Mouse (Mus musculus): ENCODE measurements around the gene Plxna1.

Plxna1 gene

GRCm38 (mm10) chr6:89362281-89363106 lies at the start of gene Plxna1:
Plxna1 (minus strand) TSS chr6:89362620.
- peak; percentile 84 for DNase-seq (ENCODE audit: low read depth)

- DNase-seq (ENCODE audit: low read depth): no peak
Observed at GRCm38 (mm10) chr6:89409041-89409440, 46.6 kb upstream of the Plxna1 start.

- DNase-seq (ENCODE audit: low read depth): no peak
Observed at GRCm38 (mm10) chr6:89408259-89408658, 45.8 kb upstream of the Plxna1 start.

- no peak for DNase-seq (ENCODE audit: low read depth)
Observed at GRCm38 (mm10) chr6:89407247-89407889, 44.9 kb upstream of the Plxna1 start.

- DNase-seq (ENCODE audit: low read depth): no peak
Observed at GRCm38 (mm10) chr6:89404964-89405363, 42.5 kb upstream of the Plxna1 start.

GRCm38 (mm10) chr6:89403257-89404225 lies 41.1 kb upstream of the Plxna1 start:
- DNase-seq (ENCODE audit: low read depth): peak; percentile 74

- no peak for DNase-seq (ENCODE audit: low read depth)
Observed at GRCm38 (mm10) chr6:89402406-89402805, 40.0 kb upstream of the Plxna1 start.

GRCm38 (mm10) chr6:89399564-89399963 lies 37.1 kb upstream of the Plxna1 start:
- DNase-seq (ENCODE audit: low read depth): no peak

- DNase-seq (ENCODE audit: low read depth): no peak
Observed at GRCm38 (mm10) chr6:89397919-89398318, 35.5 kb upstream of the Plxna1 start.

- DNase-seq (ENCODE audit: low read depth): no peak
Observed at GRCm38 (mm10) chr6:89393820-89394219, 31.4 kb upstream of the Plxna1 start.

- DNase-seq (ENCODE audit: low read depth): no peak
Observed at GRCm38 (mm10) chr6:89392213-89392612, 29.8 kb upstream of the Plxna1 start.

GRCm38 (mm10) chr6:89389771-89390170 lies 27.4 kb upstream of the Plxna1 start:
- DNase-seq (ENCODE audit: low read depth): no peak

- DNase-seq (ENCODE audit: low read depth): peak; percentile 82
Observed at GRCm38 (mm10) chr6:89386956-89387355, 24.5 kb upstream of the Plxna1 start.

- DNase-seq (ENCODE audit: low read depth): no peak
Observed at GRCm38 (mm10) chr6:89384699-89385098, 22.3 kb upstream of the Plxna1 start.

- no peak for DNase-seq (ENCODE audit: low read depth)
Observed at GRCm38 (mm10) chr6:89381851-89382250, 19.4 kb upstream of the Plxna1 start.

GRCm38 (mm10) chr6:89381172-89381571 lies 18.8 kb upstream of the Plxna1 start:
- no peak for DNase-seq (ENCODE audit: low read depth)

GRCm38 (mm10) chr6:89380751-89381150 lies 18.3 kb upstream of the Plxna1 start:
- DNase-seq (ENCODE audit: low read depth): no peak

- DNase-seq (ENCODE audit: low read depth): no peak
Observed at GRCm38 (mm10) chr6:89378264-89378663, 15.8 kb upstream of the Plxna1 start.

- no peak for DNase-seq (ENCODE audit: low read depth)
Observed at GRCm38 (mm10) chr6:89368812-89369211, 6.4 kb upstream of the Plxna1 start.

GRCm38 (mm10) chr6:89364342-89364741 lies 1.9 kb upstream of the Plxna1 start:
- peak; percentile 55 for DNase-seq (ENCODE audit: low read depth)

GRCm38 (mm10) chr6:89363107-89363451 lies 659 bp upstream of the Plxna1 start:
- no peak for DNase-seq (ENCODE audit: low read depth)

All from NIH3T3 (cell line).